Mouse (Mus musculus): Measurements from ENCODE around the gene Edaradd. TPM values are rescaled to one million over a fixed set of nuclear protein-coding genes. Genes with fewer than 3 reads are reported as not detected.
A peak's percentile ranks its signal among the peaks of the same experiment; 100 is the strongest.
"Not testable (repeated sequence)": the region's sequence is repeated elsewhere in the genome, so short reads cannot be mapped to it uniquely, and the experiment has no call there.

The Edaradd gene
- polyA plus RNA-seq, 1 experiment: 0.38 TPM

GRCm38 (mm10) chr13:12492515-12492914, 27.7 kb downstream of the Edaradd start:
- no peak for TF ChIP-seq POLR2A (IDR thresholded peaks at IDR 0.05; ENCODE audit: borderline replicate concordance, low read depth, low read length)
- Histone ChIP-seq H3K4me1 (ENCODE audit: control insufficient read depth, insufficient read depth, low read length) (no peaks in the 10 kb centered on the region), H3K27ac (ENCODE audit: insufficient read depth, low read depth, low read length) (no peak overlapping the region), H3K4me3 (ENCODE audit: insufficient read depth, low read length) (no peak overlapping the region)

- no peak overlapping the region for H3K4me3 ChIP-seq (ENCODE audit: insufficient read depth, low read length)
- no peaks in the 10 kb centered on the region for H3K4me1 ChIP-seq (ENCODE audit: control insufficient read depth, insufficient read depth, low read length)
- no peak overlapping the region for H3K27ac ChIP-seq (ENCODE audit: insufficient read depth, low read depth, low read length)
- no peak for TF ChIP-seq CTCF (IDR thresholded peaks at IDR 0.05; ENCODE audit: low read depth, low read length)
- TF ChIP-seq POLR2A (IDR thresholded peaks at IDR 0.05; ENCODE audit: borderline replicate concordance, low read depth, low read length): no peak
Observed at GRCm38 (mm10) chr13:12485640-12486039, 34.6 kb downstream of the Edaradd start.

- Histone ChIP-seq H3K4me1 (ENCODE audit: control insufficient read depth, insufficient read depth, low read length) (no peaks in the 10 kb centered on the region), H3K4me3 (ENCODE audit: insufficient read depth, low read length) (no peak overlapping the region), H3K27ac (ENCODE audit: insufficient read depth, low read depth, low read length) (no peak overlapping the region)
- TF ChIP-seq POLR2A (IDR thresholded peaks at IDR 0.05; ENCODE audit: borderline replicate concordance, low read depth, low read length) (no peak), CTCF (IDR thresholded peaks at IDR 0.05; ENCODE audit: low read depth, low read length) (no peak)
Observed at GRCm38 (mm10) chr13:12485197-12485596, 35.0 kb downstream of the Edaradd start.

- H3K4me1 ChIP-seq (ENCODE audit: control insufficient read depth, insufficient read depth, low read length): peaks cover 9% of the 10 kb centered on the region
- TF ChIP-seq CTCF (IDR thresholded peaks at IDR 0.05; ENCODE audit: low read depth, low read length): no peak
- no peak for TF ChIP-seq POLR2A (IDR thresholded peaks at IDR 0.05; ENCODE audit: borderline replicate concordance, low read depth, low read length)
- no peak overlapping the region for H3K27ac ChIP-seq (ENCODE audit: insufficient read depth, low read depth, low read length)
- H3K4me3 ChIP-seq (ENCODE audit: insufficient read depth, low read length): no peak overlapping the region
Observed at GRCm38 (mm10) chr13:12479802-12480201, 40.4 kb downstream of the Edaradd start.

GRCm38 (mm10) chr13:12478301-12478700, 41.9 kb downstream of the Edaradd start:
- H3K4me1 ChIP-seq (ENCODE audit: control insufficient read depth, insufficient read depth, low read length): peaks cover 10% of the 10 kb centered on the region
- TF ChIP-seq POLR2A (IDR thresholded peaks at IDR 0.05; ENCODE audit: borderline replicate concordance, low read depth, low read length): no peak
- TF ChIP-seq CTCF (IDR thresholded peaks at IDR 0.05; ENCODE audit: low read depth, low read length): no peak
- no peak overlapping the region for H3K4me3 ChIP-seq (ENCODE audit: insufficient read depth, low read length)
- no peak overlapping the region for H3K27ac ChIP-seq (ENCODE audit: insufficient read depth, low read depth, low read length)

GRCm38 (mm10) chr13:12476886-12477285, 43.4 kb downstream of the Edaradd start:
- no peak overlapping the region for H3K4me3 ChIP-seq (ENCODE audit: insufficient read depth, low read length)
- TF ChIP-seq POLR2A (IDR thresholded peaks at IDR 0.05; ENCODE audit: borderline replicate concordance, low read depth, low read length) (no peak), CTCF (IDR thresholded peaks at IDR 0.05; ENCODE audit: low read depth, low read length) (no peak)
- H3K4me1 ChIP-seq (ENCODE audit: control insufficient read depth, insufficient read depth, low read length): peaks cover 10% of the 10 kb centered on the region
- no peak overlapping the region for H3K27ac ChIP-seq (ENCODE audit: insufficient read depth, low read depth, low read length)

GRCm38 (mm10) chr13:12475239-12475638, 45.0 kb downstream of the Edaradd start:
- H3K4me1 ChIP-seq (ENCODE audit: control insufficient read depth, insufficient read depth, low read length): peaks cover 12% of the 10 kb centered on the region
- H3K4me3 ChIP-seq (ENCODE audit: insufficient read depth, low read length): peak overlapping the region; percentile 31
- TF ChIP-seq POLR2A (IDR thresholded peaks at IDR 0.05; ENCODE audit: borderline replicate concordance, low read depth, low read length): no peak
- TF ChIP-seq CTCF (IDR thresholded peaks at IDR 0.05; ENCODE audit: low read depth, low read length): no peak
- H3K27ac ChIP-seq (ENCODE audit: insufficient read depth, low read depth, low read length): no peak overlapping the region

GRCm38 (mm10) chr13:12473724-12474378, 46.4 kb downstream of the Edaradd start:
- H3K4me1 ChIP-seq (ENCODE audit: control insufficient read depth, insufficient read depth, low read length): peaks cover 22% of the 10 kb centered on the region
- peak; percentile 81 for TF ChIP-seq CTCF (IDR thresholded peaks at IDR 0.05; ENCODE audit: low read depth, low read length)
- TF ChIP-seq POLR2A (IDR thresholded peaks at IDR 0.05; ENCODE audit: borderline replicate concordance, low read depth, low read length): no peak
- H3K27ac ChIP-seq (ENCODE audit: insufficient read depth, low read depth, low read length): no peak overlapping the region
- no peak overlapping the region for H3K4me3 ChIP-seq (ENCODE audit: insufficient read depth, low read length)

- TF ChIP-seq POLR2A (IDR thresholded peaks at IDR 0.05; ENCODE audit: borderline replicate concordance, low read depth, low read length) (no peak), CTCF (IDR thresholded peaks at IDR 0.05; ENCODE audit: low read depth, low read length) (no peak)
- peaks cover 20% of the 10 kb centered on the region for H3K4me1 ChIP-seq (ENCODE audit: control insufficient read depth, insufficient read depth, low read length)
- peak overlapping the region; percentile 43 for H3K4me3 ChIP-seq (ENCODE audit: insufficient read depth, low read length)
- peak overlapping the region; percentile 98 for H3K27ac ChIP-seq (ENCODE audit: insufficient read depth, low read depth, low read length)
Observed at GRCm38 (mm10) chr13:12468488-12468887, 51.8 kb downstream of the Edaradd start.

- peaks cover 21% of the 10 kb centered on the region for H3K4me1 ChIP-seq (ENCODE audit: control insufficient read depth, insufficient read depth, low read length)
- no peak within 1 kb of the TSS for H3K27ac ChIP-seq (ENCODE audit: insufficient read depth, low read depth, low read length)
- TF ChIP-seq POLR2A (IDR thresholded peaks at IDR 0.05; ENCODE audit: borderline replicate concordance, low read depth, low read length) (no peak), CTCF (IDR thresholded peaks at IDR 0.05; ENCODE audit: low read depth, low read length) (no peak)
- H3K4me3 ChIP-seq (ENCODE audit: insufficient read depth, low read length): no peak within 1 kb of the TSS
Observed at GRCm38 (mm10) chr13:12464844-12465243, 55.4 kb downstream of the Edaradd start, which contains the start of gene Lgals8. Gene Lgals8 (minus strand): TSS chr13:12464944.

GRCm38 (mm10) chr13:12464159-12464558, 56.1 kb downstream of the Edaradd start:
- not testable (repeated sequence) for H3K4me3 ChIP-seq (ENCODE audit: insufficient read depth, low read length)

More at GRCm38 (mm10) chr13:12464159-12464558, 56.1 kb downstream of the Edaradd start:
- not testable (repeated sequence) for H3K27ac ChIP-seq (ENCODE audit: insufficient read depth, low read depth, low read length)
- H3K4me1 ChIP-seq (ENCODE audit: control insufficient read depth, insufficient read depth, low read length): peaks cover 19% of the 10 kb centered on the region

All from bone marrow macrophage, adult 2 months (primary cell).